Mouse (Mus musculus): ENCODE results near the gene Fam167b.

The Fam167b gene

GRCm38 (mm10) chr4:129608426-129609025 lies 30.2 kb upstream of the Fam167b start:
- DNase-seq (ENCODE audit: low spot score): peak; percentile 64

- DNase-seq (ENCODE audit: low spot score): no peak
These were observed 22.1 kb upstream of the Fam167b start, which contains the start of the genes Eif3i and Tmem234 for GRCm38 (mm10) chr4:129600233-129601158. Gene Eif3i, minus strand, starts transcription at chr4:129600648. Gene Tmem234, plus strand, starts transcription at chr4:129600668.

- DNase-seq (ENCODE audit: low spot score): no peak
These were observed 10.5 kb upstream of the Fam167b start for GRCm38 (mm10) chr4:129588865-129589264.

GRCm38 (mm10) chr4:129586943-129587342 lies 8.6 kb upstream of the Fam167b start:
- no peak for DNase-seq (ENCODE audit: low spot score)

- no peak for DNase-seq (ENCODE audit: low spot score)
These were observed 7.4 kb upstream of the Fam167b start for GRCm38 (mm10) chr4:129585773-129586172.

GRCm38 (mm10) chr4:129584884-129585608 lies 6.7 kb upstream of the Fam167b start:
- peak; percentile 66 for DNase-seq (ENCODE audit: low spot score)

- no peak for DNase-seq (ENCODE audit: low spot score)
These were observed 6.0 kb upstream of the Fam167b start for GRCm38 (mm10) chr4:129584370-129584769.

- no peak for DNase-seq (ENCODE audit: low spot score)
These were observed 3.9 kb upstream of the Fam167b start for GRCm38 (mm10) chr4:129582251-129582650.

GRCm38 (mm10) chr4:129580347-129580746 lies 2.0 kb upstream of the Fam167b start:
- DNase-seq (ENCODE audit: low spot score): no peak

GRCm38 (mm10) chr4:129577688-129578087 lies 661 bp downstream of the Fam167b start:
- DNase-seq (ENCODE audit: low spot score): no peak

GRCm38 (mm10) chr4:129576863-129577491 lies 1.4 kb downstream of the Fam167b start:
- no peak for DNase-seq (ENCODE audit: low spot score)

GRCm38 (mm10) chr4:129575171-129575844 lies 3.0 kb downstream of the Fam167b start:
- no peak for DNase-seq (ENCODE audit: low spot score)

GRCm38 (mm10) chr4:129573430-129573829 lies 4.9 kb downstream of the Fam167b start, which contains the start of gene Lck:
Gene Lck, minus strand, starts transcription at chr4:129573641.
- DNase-seq (ENCODE audit: low spot score): no peak

GRCm38 (mm10) chr4:129573093-129573370 lies 5.3 kb downstream of the Fam167b start:
- DNase-seq (ENCODE audit: low spot score): no peak

GRCm38 (mm10) chr4:129572236-129573092 lies 5.9 kb downstream of the Fam167b start:
- no peak for DNase-seq (ENCODE audit: low spot score)

GRCm38 (mm10) chr4:129571551-129572084 lies 6.7 kb downstream of the Fam167b start:
- DNase-seq (ENCODE audit: low spot score): no peak

GRCm38 (mm10) chr4:129570028-129570427 lies 8.3 kb downstream of the Fam167b start:
- no peak for DNase-seq (ENCODE audit: low spot score)

- no peak for DNase-seq (ENCODE audit: low spot score)
These were observed 10.0 kb downstream of the Fam167b start for GRCm38 (mm10) chr4:129568366-129568765.

GRCm38 (mm10) chr4:129565139-129565538 lies 13.2 kb downstream of the Fam167b start:
- no peak for DNase-seq (ENCODE audit: low spot score)

- no peak for DNase-seq (ENCODE audit: low spot score)
These were observed 14.6 kb downstream of the Fam167b start for GRCm38 (mm10) chr4:129563718-129564117.
